In genomic region chr13:6000559-6001217, GRCm38 (mm10) we compare ENCODE assay signal across 24 mouse cellular contexts.
DNase-seq lines count a peak whose midpoint lies in the region; ATAC-seq and TF ChIP-seq lines count a peak whose summit lies in the region.
"Had no signal": no experiment of that assay in that cellular context is flagged by ENCODE, and none has a peak within 500 bp of the region (broad histone marks: within the 10 kb centered on the region; RNA-seq: fewer than 3 reads in every experiment).

No protein-coding gene starts in this region.

- DNase-seq in liver, adult 2 months (ENCODE audit: extremely low read depth, low read depth, low spot score) = peak; percentile 33
- no peak for DNase-seq in liver, postnatal 0 days
- DNase-seq in CD4-positive, CD25-positive, alpha-beta regulatory T cell, adult 2 months (ENCODE audit: low read depth, low spot score) = peak; percentile 36
- DNase-seq in brain, embryonic 14.5 days (ENCODE audit: low read depth) = peak; percentile 18
- DNase-seq in right cerebral cortex, postnatal 14 days = no peak
- no peak for DNase-seq in cerebellum, adult 8-10 months
- DNase-seq in cerebellum, adult 2 months = no peak
- DNase-seq: adrenal gland, postnatal 14 days; cerebellum, postnatal 10 days; forebrain, postnatal 0 days; gastrocnemius, postnatal 14 days; heart, adult 11 months; kidney, adult 18-20 months; kidney, postnatal 4 days; lung, adult 2 months; lung, postnatal 14 days; spleen, adult 18-20 months; thymus, postnatal 25 days had no signal

- no peaks in the 10 kb centered on the region for H3K9me3 ChIP-seq in liver, postnatal 0 days (ENCODE audit: low read length)
- H3K9me3 ChIP-seq in midbrain, embryonic 15.5 days = no peaks in the 10 kb centered on the region
- H3K9me3 ChIP-seq: embryonic facial prominence, embryonic 12.5 days; hindbrain, embryonic 13.5 days; limb, embryonic 12.5 days; liver, embryonic 12.5 days had no signal

- no peak overlapping the region for H3K4me2 ChIP-seq in liver, postnatal 0 days (ENCODE audit: low read depth, low read length)
- H3K4me2 ChIP-seq in midbrain, embryonic 15.5 days = no peak overlapping the region
- H3K4me2 ChIP-seq: embryonic facial prominence, embryonic 12.5 days; heart, embryonic 11.5 days; hindbrain, embryonic 13.5 days; limb, embryonic 12.5 days; liver, embryonic 12.5 days had no signal

- 32% methylated on average over 8 of the region's 8 CpGs for WGBS in liver, adult 2 months
- WGBS in liver, postnatal 0 days (ENCODE audit: insufficient replicate concordance) = 57% methylated on average over 8 of the region's 8 CpGs
- WGBS in midbrain, embryonic 15.5 days = 78% methylated on average over 8 of the region's 8 CpGs
- 89% methylated on average over 8 of the region's 8 CpGs for WGBS in cerebellum, adult 2 months

- peaks cover 2% of the 10 kb centered on the region; the same call in 1 of the 2 replicates for H3K4me1 ChIP-seq in liver, adult 2 months (ENCODE audit: control insufficient read depth, insufficient read depth, low read length)
- no peaks in the 10 kb centered on the region for H3K4me1 ChIP-seq in liver, postnatal 0 days (ENCODE audit: insufficient read depth)
- no peaks in the 10 kb centered on the region for H3K4me1 ChIP-seq in midbrain, embryonic 15.5 days
- H3K4me1 ChIP-seq in cerebellum, adult 2 months (ENCODE audit: control insufficient read depth, insufficient read depth, low read length) = no peaks in the 10 kb centered on the region
- H3K4me1 ChIP-seq: embryonic facial prominence, embryonic 12.5 days; limb, embryonic 12.5 days; liver, embryonic 12.5 days had no signal

- ATAC-seq in liver, postnatal 0 days = no peak
- peak; percentile 45; the same call in 1 of the 2 replicates for ATAC-seq in midbrain, embryonic 15.5 days (replicated peaks)
- ATAC-seq: forebrain, postnatal 0 days; liver, embryonic 12.5 days had no signal

- TF ChIP-seq POLR2A in liver, adult 2 months (IDR thresholded peaks at IDR 0.05; ENCODE audit: extremely low read depth, insufficient read depth, low read length) = no peak
- TF ChIP-seq POLR2A in brain, embryonic 14.5 days (IDR thresholded peaks at IDR 0.05; ENCODE audit: borderline replicate concordance, extremely low read depth, insufficient read depth, insufficient read length, poor library complexity, severe bottlenecking) = no peak
- TF ChIP-seq POLR2A in cerebellum, adult 2 months (IDR thresholded peaks at IDR 0.05; ENCODE audit: borderline replicate concordance, insufficient read depth, low read length) = no peak

- H3K9ac ChIP-seq in liver, adult 2 months (ENCODE audit: low read depth, low read length) = no peak overlapping the region
- H3K9ac ChIP-seq in liver, postnatal 0 days (replicated peaks) = no peak overlapping the region
- no peak overlapping the region for H3K9ac ChIP-seq in midbrain, embryonic 15.5 days
- H3K9ac ChIP-seq: embryonic facial prominence, embryonic 12.5 days; forebrain, postnatal 0 days; hindbrain, embryonic 13.5 days; limb, embryonic 12.5 days; liver, embryonic 12.5 days had no signal

- H3K79me2 ChIP-seq in liver, adult 2 months (ENCODE audit: control insufficient read depth, insufficient read depth, low read length) = no peaks in the 10 kb centered on the region

- no peaks in the 10 kb centered on the region for H3K27me3 ChIP-seq in liver, adult 2 months (ENCODE audit: control insufficient read depth, insufficient read depth, low read length)
- no peaks in the 10 kb centered on the region for H3K27me3 ChIP-seq in liver, postnatal 0 days (ENCODE audit: insufficient read depth, low read length)
- no peaks in the 10 kb centered on the region for H3K27me3 ChIP-seq in midbrain, embryonic 15.5 days (replicated peaks)
- H3K27me3 ChIP-seq in cerebellum, adult 2 months (ENCODE audit: control insufficient read depth, insufficient read depth, low read length) = no peaks in the 10 kb centered on the region
- H3K27me3 ChIP-seq: embryonic facial prominence, embryonic 12.5 days; hindbrain, embryonic 13.5 days; limb, embryonic 12.5 days; liver, embryonic 12.5 days had no signal

- no peak for TF ChIP-seq EP300 in liver, postnatal 0 days (IDR thresholded peaks at IDR 0.05; ENCODE audit: low read depth)

- no peak for TF ChIP-seq CTCF in liver, adult 2 months (IDR thresholded peaks at IDR 0.05; ENCODE audit: low read depth, low read length)
- TF ChIP-seq CTCF in liver, postnatal 0 days (IDR thresholded peaks at IDR 0.05; ENCODE audit: low read depth) = no peak
- TF ChIP-seq CTCF in brain, embryonic 14.5 days (IDR thresholded peaks at IDR 0.05; ENCODE audit: borderline replicate concordance, extremely low read depth, insufficient read depth, insufficient read length) = no peak
- TF ChIP-seq CTCF in cerebellum, adult 2 months (IDR thresholded peaks at IDR 0.05; ENCODE audit: borderline replicate concordance, insufficient read depth, low read depth, low read length) = no peak

- no peak overlapping the region for H3K27ac ChIP-seq in liver, adult 2 months (replicated peaks; ENCODE audit: insufficient read depth, low read depth, low read length)
- H3K27ac ChIP-seq in liver, postnatal 0 days (ENCODE audit: low read depth) = no peak overlapping the region
- H3K27ac ChIP-seq in midbrain, embryonic 15.5 days = no peak overlapping the region
- no peak overlapping the region for H3K27ac ChIP-seq in cerebellum, adult 2 months (ENCODE audit: insufficient read depth, low read length)
- H3K27ac ChIP-seq: embryonic facial prominence, embryonic 12.5 days; hindbrain, embryonic 13.5 days; limb, embryonic 12.5 days; liver, embryonic 12.5 days had no signal

- H3K36me3 ChIP-seq in liver, adult 2 months (ENCODE audit: control insufficient read depth, insufficient read depth, low read length) = no peaks in the 10 kb centered on the region
- H3K36me3 ChIP-seq in liver, postnatal 0 days (replicated peaks; ENCODE audit: insufficient read depth, low read length) = no peaks in the 10 kb centered on the region
- H3K36me3 ChIP-seq in midbrain, embryonic 15.5 days (replicated peaks) = no peaks in the 10 kb centered on the region
- H3K36me3 ChIP-seq: embryonic facial prominence, embryonic 12.5 days; hindbrain, embryonic 13.5 days; limb, embryonic 12.5 days; liver, embryonic 12.5 days had no signal

- no peak overlapping the region for H3K4me3 ChIP-seq in liver, adult 2 months (ENCODE audit: insufficient read depth, low read depth, low read length)
- no peak overlapping the region for H3K4me3 ChIP-seq in liver, postnatal 0 days (ENCODE audit: low read depth, low read length)
- no peak overlapping the region for H3K4me3 ChIP-seq in midbrain, embryonic 15.5 days
- H3K4me3 ChIP-seq in cerebellum, adult 2 months (replicated peaks; ENCODE audit: insufficient read depth, low read depth, low read length) = no peak overlapping the region
- H3K4me3 ChIP-seq: embryonic facial prominence, embryonic 12.5 days; hindbrain, embryonic 13.5 days; limb, embryonic 12.5 days; liver, embryonic 12.5 days had no signal

Comparison
In these comparisons a context has a peak if more than half of its experiments do, and no peak if none do; other contexts are left out.
1. DNase-seq: peak in liver, adult 2 months (single experiment), CD4-positive, CD25-positive, alpha-beta regulatory T cell, adult 2 months (single experiment) and brain, embryonic 14.5 days (single experiment); none in liver, postnatal 0 days (single experiment), right cerebral cortex, postnatal 14 days (single experiment), cerebellum, adult 8-10 months (single experiment) and cerebellum, adult 2 months (0 of 2).